ENCODE assay signal across 8 mouse cellular contexts in the genomic region with DNA sequence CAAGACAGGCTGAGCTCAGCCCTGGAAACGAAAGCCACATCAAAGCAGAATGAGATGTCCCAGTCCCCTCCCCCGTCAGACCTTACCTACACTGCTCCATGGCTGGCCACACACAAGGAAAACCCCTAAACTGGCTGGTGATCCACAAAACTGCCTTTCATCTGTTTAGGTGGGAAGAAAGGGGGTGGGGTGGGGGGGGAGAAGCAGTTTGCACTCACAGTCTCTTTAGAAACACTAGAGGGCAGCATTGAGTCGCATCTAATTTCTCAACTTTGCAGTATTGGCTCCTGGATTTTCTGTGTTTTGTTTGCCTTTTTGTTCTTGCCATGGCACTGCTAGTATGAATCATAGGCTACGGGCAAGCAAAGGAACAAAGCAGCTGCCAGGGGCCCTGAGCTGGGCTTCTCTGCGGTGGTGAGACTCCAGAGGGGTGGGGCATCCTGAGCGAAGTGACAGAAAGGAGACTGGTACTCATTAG.
DNase-seq lines count a peak whose midpoint lies in the region; ATAC-seq lines count a peak whose summit lies in the region.

No protein-coding gene starts in this region.

- 13% methylated on average over 6 of the region's 6 CpGs for WGBS in forebrain, embryonic 15.5 days
- WGBS in intestine, embryonic 15.5 days, result 12% methylated on average over 6 of the region's 6 CpGs
- WGBS in midbrain, embryonic 15.5 days, result 8% methylated on average over 6 of the region's 6 CpGs

- DNase-seq in spleen, postnatal 10 days (ENCODE audit: low spot score in 2 of 2), result peak; percentile 9 to 15
- no peak for DNase-seq in spleen, adult 12 weeks (ENCODE audit: low spot score)
- peak; percentile 34 for DNase-seq in c-Kit-positive CD71-positive TER-119-negative erythroid progenitor cells, embryonic 14.5 days (ENCODE audit: low read depth)
- peak; percentile 58 to 85 for DNase-seq in left cerebral cortex, postnatal 25 days (ENCODE audit: low spot score in 2 of 2)
- DNase-seq in thymus, postnatal 25 days, result peak; percentile 27

- H3K27ac ChIP-seq in forebrain, embryonic 15.5 days (replicated peaks), result no peak overlapping the region
- no peak overlapping the region for H3K27ac ChIP-seq in intestine, embryonic 15.5 days
- H3K27ac ChIP-seq in midbrain, embryonic 15.5 days, result no peak overlapping the region

- H3K9me3 ChIP-seq in forebrain, embryonic 15.5 days, result no peaks in the 10 kb centered on the region
- H3K9me3 ChIP-seq in intestine, embryonic 15.5 days, result no peaks in the 10 kb centered on the region
- H3K9me3 ChIP-seq in midbrain, embryonic 15.5 days, result no peaks in the 10 kb centered on the region

- H3K4me1 ChIP-seq in forebrain, embryonic 15.5 days, result peaks cover 36% of the 10 kb centered on the region
- H3K4me1 ChIP-seq in intestine, embryonic 15.5 days (replicated peaks), result peaks cover 20% of the 10 kb centered on the region
- H3K4me1 ChIP-seq in midbrain, embryonic 15.5 days, result peaks cover 33% of the 10 kb centered on the region

- no peak overlapping the region for H3K4me2 ChIP-seq in forebrain, embryonic 15.5 days (replicated peaks)
- no peak overlapping the region for H3K4me2 ChIP-seq in intestine, embryonic 15.5 days (replicated peaks)
- H3K4me2 ChIP-seq in midbrain, embryonic 15.5 days, result 0 out of 2 replicates have a peak overlapping the region, but pooled peaks have one; percentile 17

- peak; percentile 33 for ATAC-seq in forebrain, embryonic 15.5 days (replicated peaks)
- ATAC-seq in intestine, embryonic 15.5 days, result peak; percentile 31
- ATAC-seq in midbrain, embryonic 15.5 days (replicated peaks), result peak; percentile 46

- no peaks in the 10 kb centered on the region for H3K36me3 ChIP-seq in forebrain, embryonic 15.5 days
- no peaks in the 10 kb centered on the region for H3K36me3 ChIP-seq in intestine, embryonic 15.5 days
- H3K36me3 ChIP-seq in midbrain, embryonic 15.5 days (replicated peaks), result no peaks in the 10 kb centered on the region

- H3K27me3 ChIP-seq in forebrain, embryonic 15.5 days, result peaks cover 34% of the 10 kb centered on the region
- H3K27me3 ChIP-seq in intestine, embryonic 15.5 days (replicated peaks), result peaks cover 48% of the 10 kb centered on the region
- H3K27me3 ChIP-seq in midbrain, embryonic 15.5 days (replicated peaks), result peaks cover 38% of the 10 kb centered on the region

- no peak overlapping the region for H3K4me3 ChIP-seq in forebrain, embryonic 15.5 days
- H3K4me3 ChIP-seq in intestine, embryonic 15.5 days (replicated peaks), result no peak overlapping the region
- no peak overlapping the region for H3K4me3 ChIP-seq in midbrain, embryonic 15.5 days

- intact Hi-C loops in left cerebral cortex, postnatal 25 days (cut with DNase I), result loop anchor here (2.0 to 10.0 kb wide), 5 partner anchors 279 to 991 kb away; no protein-coding TSS in a partner anchor

- H3K9ac ChIP-seq in forebrain, embryonic 15.5 days (replicated peaks), result no peak overlapping the region
- H3K9ac ChIP-seq in intestine, embryonic 15.5 days, result no peak overlapping the region
- no peak overlapping the region for H3K9ac ChIP-seq in midbrain, embryonic 15.5 days
